Mouse (Mus musculus) kidney, adult 2 months (tissue): ENCODE measurements around the gene Bace1.

ENCODE experiments used
- CTCF ChIP-seq: fragments of 200-500 bp; conservative IDR thresholded peaks from 2 replicates; pipeline ENCODE4 v1.5.1; 2011; ENCODE audit warnings: low read depth, mild to moderate bottlenecking, control low read depth, low read length, moderate library complexity, mixed read lengths; ENCODE audit not compliant: insufficient read depth, insufficient read length
- POLR2A ChIP-seq: fragments of 200-500 bp; IDR thresholded peaks from one replicate; pipeline ENCODE4 v1.6.1; 2011; ENCODE audit warnings: low read depth, low read length, control low read depth

DNA sequence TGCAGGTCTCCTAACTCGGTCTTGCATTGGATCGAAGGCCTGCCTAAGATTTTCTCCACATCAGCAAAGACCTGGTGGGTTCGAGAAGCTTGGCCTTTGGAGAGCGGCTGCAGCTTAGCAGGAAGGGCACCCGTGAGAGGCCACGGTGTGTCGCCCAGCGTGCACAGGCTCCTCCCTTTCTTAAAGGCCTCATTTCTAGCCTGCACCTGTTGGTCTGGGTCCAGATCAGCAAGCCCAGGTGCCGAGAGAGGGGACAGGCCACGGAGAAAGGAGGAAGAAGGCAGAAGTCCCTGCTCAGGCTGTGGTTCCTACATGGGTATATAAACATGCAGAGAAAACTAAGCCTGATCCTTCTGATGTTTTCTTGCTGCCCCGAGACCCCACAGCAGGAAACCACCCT is 31.0 kb upstream of the Bace1 start:
- no peak for TF ChIP-seq CTCF
- no peak for TF ChIP-seq POLR2A
